Mouse (Mus musculus): ENCODE data around the gene Hist1h1e. TPM values are rescaled to one million over a fixed set of nuclear protein-coding genes. Genes with fewer than 3 reads are reported as not detected.

Gene Hist1h1e
- total RNA-seq (2021) (10 to 100 TPM; 44.2 to 71.4 TPM), polyA plus RNA-seq (2012; rRNA removed) (1.0 and 1.2 TPM in 2 replicates)
- long read RNA-seq, result 0 reads

GRCm38 (mm10) chr13:23622175-23622671 is at the start of gene Hist1h1e:
Hist1h1e (minus strand) TSS chr13:23622558.
- DNase-seq, result peak; percentile 96

DNA sequence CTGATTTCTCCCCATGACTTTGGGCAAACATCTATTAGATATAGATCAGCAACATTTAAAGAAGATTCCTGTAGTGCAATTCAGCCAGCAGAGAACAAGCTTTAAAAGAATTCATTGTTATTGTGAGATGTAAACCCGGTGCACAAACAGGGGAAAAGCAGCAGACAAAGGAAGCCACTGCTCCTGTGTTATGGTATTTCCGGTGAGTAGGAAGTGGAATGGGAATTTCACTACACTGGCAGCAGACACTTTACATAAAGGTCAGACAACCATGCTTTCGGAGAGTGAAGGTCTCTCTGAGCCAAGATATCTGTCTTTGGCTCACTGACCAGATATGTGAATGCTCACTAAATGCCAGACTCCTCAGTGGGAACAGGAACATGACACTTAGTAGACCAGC is 40.2 kb upstream of the Hist1h1e start:
- DNase-seq, result no peak

GRCm38 (mm10) chr13:23659636-23660366 is 37.4 kb upstream of the Hist1h1e start:
- no peak for DNase-seq

GRCm38 (mm10) chr13:23630653-23631052 is 8.3 kb upstream of the Hist1h1e start:
- DNase-seq, result no peak

GRCm38 (mm10) chr13:23622861-23623450 is 598 bp upstream of the Hist1h1e start:
- DNase-seq, result no peak

GRCm38 (mm10) chr13:23621532-23622174 is 705 bp downstream of the Hist1h1e start:
- peak; percentile 89 for DNase-seq

GRCm38 (mm10) chr13:23620733-23621531 is 1.4 kb downstream of the Hist1h1e start, which contains the start of gene Hist1h2be:
Hist1h2be (minus strand) TSS chr13:23621124.
- peak; percentile 78 for DNase-seq

DNA sequence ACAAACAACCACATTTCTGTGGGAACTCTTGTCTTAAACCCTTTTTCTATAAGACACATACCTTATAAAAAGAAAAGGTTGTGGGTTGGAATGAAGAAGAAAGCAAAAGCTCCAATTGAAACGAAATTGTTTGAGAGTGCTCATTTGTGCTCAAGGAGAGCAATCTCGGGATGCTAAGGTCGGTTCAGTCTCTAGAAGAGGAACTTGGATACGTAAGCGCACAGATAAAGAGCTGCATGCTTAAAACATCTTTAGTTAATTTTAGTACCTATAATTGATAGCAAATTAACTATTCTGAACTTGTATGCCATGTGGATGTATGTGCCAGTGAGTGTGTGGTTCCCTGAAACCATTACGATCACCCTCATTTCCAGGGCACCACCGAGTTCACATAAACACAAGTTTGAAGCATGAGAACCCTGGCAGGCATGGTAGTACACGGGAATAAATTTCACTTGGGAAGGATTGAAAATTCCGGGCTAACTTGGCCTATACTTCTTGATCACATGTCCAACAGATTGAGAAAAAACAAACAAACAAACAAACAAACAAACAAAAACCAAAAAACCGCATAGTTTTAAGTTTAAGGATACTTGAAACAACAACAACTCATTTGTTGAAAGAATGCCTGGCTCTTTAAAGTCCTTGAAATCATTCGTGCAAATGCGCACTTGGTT is 2.2 kb downstream of the Hist1h1e start:
- DNase-seq, result no peak

DNA sequence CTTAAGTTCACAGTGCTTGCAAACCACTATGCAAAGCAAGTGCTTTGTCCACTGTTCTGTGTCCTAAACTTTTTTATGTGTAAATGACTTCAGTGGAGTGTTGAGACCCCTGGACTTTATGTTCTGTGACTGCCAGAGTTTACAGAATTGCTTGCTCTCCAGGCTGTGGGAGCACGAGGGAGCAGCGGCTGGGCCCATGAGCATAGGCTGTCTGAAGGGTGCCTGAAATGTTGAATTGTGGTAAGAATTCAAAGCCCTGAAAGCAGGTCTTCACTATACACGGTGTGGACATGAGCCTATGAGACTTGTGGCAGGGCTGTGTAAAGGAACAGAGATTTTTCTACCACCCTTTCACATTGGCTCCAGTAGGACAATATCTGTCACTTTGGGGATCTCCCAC is 10.7 kb downstream of the Hist1h1e start:
- DNase-seq, result no peak

GRCm38 (mm10) chr13:23610393-23610792 is 12.0 kb downstream of the Hist1h1e start:
- no peak for DNase-seq

GRCm38 (mm10) chr13:23609844-23610243 is 12.5 kb downstream of the Hist1h1e start:
- DNase-seq, result no peak

DNA sequence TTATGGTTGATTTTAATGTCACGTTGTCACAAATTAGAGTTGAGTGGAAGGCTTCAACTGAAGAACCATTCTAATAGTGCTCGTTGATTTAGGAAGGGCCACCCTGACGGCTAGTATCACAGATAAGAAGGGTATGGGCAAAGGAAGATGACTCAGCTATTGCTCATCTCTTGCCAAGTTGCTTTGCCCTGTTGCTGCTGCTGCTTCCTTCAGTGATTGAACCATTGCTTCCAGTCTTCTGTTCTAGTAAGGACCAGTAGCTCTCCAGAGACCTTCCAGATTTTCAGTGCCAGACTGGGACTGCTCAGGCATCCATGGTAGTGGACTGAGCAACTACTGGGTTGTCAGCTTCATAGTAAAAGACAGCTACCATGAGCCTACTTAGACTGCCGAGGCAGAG is 13.1 kb downstream of the Hist1h1e start:
- no peak for DNase-seq

- DNase-seq, result no peak
Measured at GRCm38 (mm10) chr13:23605052-23605451, 17.3 kb downstream of the Hist1h1e start.

DNA sequence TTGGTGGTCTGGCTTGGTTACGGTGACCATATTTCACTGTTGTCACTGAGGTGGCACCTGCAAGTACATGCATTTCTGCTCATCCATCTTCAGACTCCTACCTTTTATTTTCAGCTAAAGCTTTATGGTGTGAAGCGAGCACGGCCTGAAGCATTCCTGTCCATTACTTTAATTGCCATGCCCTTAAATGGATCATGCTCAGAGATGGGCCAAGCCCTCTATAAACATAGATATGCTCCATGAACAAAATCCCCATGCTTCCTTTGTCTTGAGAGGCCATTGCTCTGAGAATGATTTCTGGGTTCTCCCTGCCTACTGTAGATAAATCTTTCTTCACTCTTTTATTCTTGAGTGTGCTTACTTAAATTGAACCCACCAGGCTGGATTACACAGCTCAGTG is 17.9 kb downstream of the Hist1h1e start:
- DNase-seq, result no peak

- DNase-seq, result no peak
Measured at GRCm38 (mm10) chr13:23603182-23603699, 19.1 kb downstream of the Hist1h1e start.

GRCm38 (mm10) chr13:23597957-23598356 is 24.4 kb downstream of the Hist1h1e start:
- DNase-seq, result peak; percentile 77

GRCm38 (mm10) chr13:23595622-23596372 is 26.6 kb downstream of the Hist1h1e start:
- DNase-seq, result no peak

DNA sequence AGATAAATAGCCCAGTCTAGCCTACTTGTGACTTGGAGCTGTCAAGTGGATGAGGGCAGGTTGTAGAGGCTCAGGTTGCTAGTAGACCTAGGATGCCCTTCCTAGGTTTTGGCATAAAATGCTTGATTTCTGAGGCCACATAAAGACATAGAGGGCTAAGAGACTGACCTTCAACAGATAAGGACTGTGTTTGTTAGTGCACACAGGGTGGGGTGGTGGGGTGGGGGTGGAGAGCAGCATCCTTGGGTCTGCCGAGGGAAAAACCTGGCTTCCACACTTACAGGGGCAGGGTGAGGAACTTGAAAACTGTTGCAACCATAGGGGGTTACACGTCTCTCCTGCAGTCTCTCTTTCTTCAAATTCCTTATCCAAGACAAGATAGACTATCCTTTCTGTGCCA is 27.2 kb downstream of the Hist1h1e start:
- DNase-seq, result no peak

DNA sequence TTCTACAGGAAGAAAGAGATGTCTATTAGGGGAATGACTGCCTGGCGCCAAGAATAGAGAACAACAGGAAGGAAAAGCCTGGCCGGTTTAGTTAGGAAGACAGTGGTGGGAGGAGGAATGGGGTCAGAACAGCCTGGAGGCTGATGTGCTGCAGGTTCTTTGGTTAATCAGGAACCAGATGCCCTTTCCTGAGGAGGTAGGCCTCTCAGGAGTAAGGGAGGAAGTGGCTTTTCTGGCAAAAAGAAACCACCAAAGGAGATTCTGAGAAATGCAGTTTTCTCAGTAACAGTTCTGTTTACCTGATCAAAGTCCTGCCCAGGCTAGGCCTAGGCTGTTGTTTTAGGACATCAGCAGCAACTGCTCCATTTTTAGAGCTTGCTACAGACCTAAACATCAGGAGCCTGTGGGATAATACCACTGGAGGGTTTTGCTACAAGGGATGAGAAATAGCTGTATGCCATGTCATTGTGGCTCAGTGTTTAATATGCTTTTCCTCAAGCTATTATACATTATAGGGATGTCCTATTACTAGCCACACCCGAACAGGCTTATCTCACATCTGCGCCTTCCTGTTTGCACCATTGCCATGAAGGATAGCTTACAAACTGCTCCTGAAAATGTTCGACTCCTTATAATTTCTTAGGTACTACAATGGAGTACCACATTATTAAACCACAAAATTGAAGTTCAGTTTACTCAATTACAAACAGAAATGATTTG is 29.1 kb downstream of the Hist1h1e start:
- DNase-seq, result no peak

GRCm38 (mm10) chr13:23592614-23593013 is 29.7 kb downstream of the Hist1h1e start:
- no peak for DNase-seq
